Mouse (Mus musculus) testis, adult 2 months (tissue): ENCODE measurements around the gene Nup107.

Experiments used
- CTCF ChIP-seq: fragments of 200-500 bp; IDR thresholded peaks from 2 replicates; pipeline ENCODE4 v1.5.1; 2012; ENCODE audit warnings: low read depth, mild to moderate bottlenecking, inconsistent platforms, low read length, moderate library complexity; ENCODE audit not compliant: control insufficient read depth, insufficient read depth, insufficient replicate concordance
- POLR2A ChIP-seq: fragments of 200-500 bp; IDR thresholded peaks from 2 replicates; pipeline ENCODE4 v1.6.1; 2012; ENCODE audit warnings: low read depth, mild to moderate bottlenecking, inconsistent platforms, low read length, moderate library complexity; ENCODE audit not compliant: control insufficient read depth

DNA sequence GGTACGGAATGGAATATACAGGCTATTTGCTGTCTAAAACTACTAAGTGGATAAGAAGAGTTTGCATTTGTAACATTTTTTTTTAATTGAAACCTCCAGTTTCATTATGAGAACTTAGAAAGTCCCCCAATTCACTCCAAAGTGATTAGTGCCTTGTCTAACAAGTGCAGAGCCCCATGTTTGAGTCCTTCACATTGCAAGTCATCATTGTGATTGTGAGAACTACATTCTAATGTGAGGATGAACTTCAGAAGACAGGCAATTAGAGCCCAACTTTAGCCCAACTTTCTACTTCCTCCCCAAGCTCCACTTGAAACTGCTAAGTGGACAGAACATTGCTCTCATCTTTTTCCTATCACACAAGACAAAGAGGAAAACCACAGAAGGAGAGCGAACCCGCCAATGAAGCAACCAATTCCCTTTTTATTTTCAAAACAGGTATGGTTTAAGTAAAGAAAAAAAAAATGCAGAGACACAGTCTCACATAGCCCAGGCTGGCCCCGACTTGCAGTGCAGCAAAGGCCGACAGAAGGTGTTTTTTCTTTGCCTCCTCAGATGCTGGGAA lies 48.0 kb upstream of the Nup107 start:
- TF ChIP-seq CTCF (no peak), POLR2A (no peak)
